Mouse (Mus musculus) kidney, embryonic 16.5 days (tissue): ENCODE results near the gene 2010111I01Rik. TPM values are rescaled to one million over a fixed set of nuclear protein-coding genes. Genes with fewer than 3 reads are reported as not detected.

Experiments
- ATAC-seq: fragments of 200-750 bp; cut with Nextera tagmentation; 2 replicates; pipeline ENCODE4 v1.8.0; 2017; ENCODE audit warnings: moderate TSS enrichment; ENCODE audit not compliant: low FRiP score, low TSS enrichment
- H3K27ac ChIP-seq: fragments of 300-500 bp; sonication (generic); 2 replicates; pipeline ENCODE4 v1.5.1; 2014; ENCODE audit warnings: low read length
- H3K27me3 ChIP-seq: fragments of 300-500 bp; sonication (generic); 2 replicates; pipeline ENCODE4 v1.6.1; 2014; ENCODE audit warnings: low read length, control low read depth, mixed read lengths; ENCODE audit not compliant: insufficient read depth
- H3K36me3 ChIP-seq: fragments of 300-500 bp; sonication (generic); 2 replicates; pipeline ENCODE4 v1.6.1; 2014; ENCODE audit warnings: low read length, control low read depth, mixed read lengths; ENCODE audit not compliant: insufficient read depth
- H3K4me1 ChIP-seq: fragments of 300-500 bp; sonication (generic); 2 replicates; pipeline ENCODE4 v1.6.1; 2014; ENCODE audit warnings: low read length, control low read depth, mixed read lengths; ENCODE audit not compliant: insufficient read depth
- H3K4me2 ChIP-seq: fragments of 300-500 bp; sonication (generic); replicated peaks from 2 replicates; pipeline ENCODE4 v1.6.1; 2014; ENCODE audit warnings: low read depth, low read length
- H3K4me3 ChIP-seq: fragments of 300-500 bp; sonication (generic); 2 replicates; pipeline ENCODE4 v1.5.1; 2014; ENCODE audit warnings: mild to moderate bottlenecking, low read length
- H3K9ac ChIP-seq: fragments of 300-500 bp; sonication (generic); replicated peaks from 2 replicates; pipeline ENCODE4 v1.6.1; 2014; ENCODE audit warnings: low read length
- H3K9me3 ChIP-seq: fragments of 300-500 bp; sonication (generic); 2 replicates; pipeline ENCODE4 v1.6.1; 2016; ENCODE audit warnings: low read length, control low read depth
- WGBS: fragments of 180-500 bp; shearing (Covaris S2); extraction: QIAGEN DNeasy Blood & Tissue Kit; methylation state at CpG from one replicate; pipeline ENCODE4 v1.1.7; 2014; 5-methylcytosine and 5-hydroxymethylcytosine counted together
- polyA plus RNA-seq: library from polyadenylated mRNA; unstranded; fragments of >200 nt; fragmentation: Nextera tagmentation; extraction: Ambion mirVana; gene quantifications from 2 replicates; pipeline ENCODE4 v1.2.1, GENCODE M21; 2015

2010111I01Rik gene
- polyA plus RNA-seq, 1 experiment from 2014 or later, result 146 TPM

DNA sequence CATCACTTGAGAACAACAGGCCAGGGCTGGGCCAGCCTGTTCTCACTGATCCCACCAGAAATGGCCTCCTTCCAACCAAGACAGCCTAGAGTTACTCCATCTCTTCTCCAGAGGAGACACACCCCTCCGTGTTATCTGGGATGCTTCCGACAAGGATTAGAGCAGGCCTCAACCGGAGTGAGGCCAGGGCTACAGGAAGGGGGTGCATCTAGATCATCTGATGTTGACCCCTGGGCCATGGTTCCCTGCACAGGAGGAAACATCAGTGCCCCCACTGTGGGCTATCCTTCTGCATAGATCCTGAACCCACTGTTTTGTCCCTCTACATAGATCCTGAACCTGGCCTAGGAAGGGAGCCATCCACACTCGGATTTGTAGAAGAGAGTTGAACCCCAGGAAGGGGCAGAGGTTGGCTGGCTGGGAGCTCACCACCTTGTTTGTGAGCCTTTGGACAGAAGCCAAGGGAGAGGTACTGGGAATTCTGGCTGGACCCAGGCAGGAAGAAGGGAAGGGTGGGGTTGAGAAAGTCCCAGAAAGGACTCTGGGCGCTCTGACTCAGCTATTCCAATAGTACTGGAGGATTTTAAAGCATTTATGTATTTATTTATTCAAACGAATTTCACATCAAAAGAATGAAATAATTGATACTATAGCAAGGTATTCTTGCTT is 339.6 kb downstream of the 2010111I01Rik start:
- H3K9me3 ChIP-seq, result no peaks in the 10 kb centered on the region
- no peak overlapping the region for H3K4me3 ChIP-seq
- H3K27me3 ChIP-seq, result no peaks in the 10 kb centered on the region
- H3K4me2 ChIP-seq, result no peak overlapping the region
- WGBS, result 62% methylated on average over 6 of the region's 6 CpGs
- H3K36me3 ChIP-seq, result peaks cover 48% of the 10 kb centered on the region
- ATAC-seq, result no peak
- peaks cover 41% of the 10 kb centered on the region for H3K4me1 ChIP-seq
- H3K9ac ChIP-seq, result no peak overlapping the region
- H3K27ac ChIP-seq, result peak overlapping the region; percentile 74; the same call in 1 of the 2 replicates

DNA sequence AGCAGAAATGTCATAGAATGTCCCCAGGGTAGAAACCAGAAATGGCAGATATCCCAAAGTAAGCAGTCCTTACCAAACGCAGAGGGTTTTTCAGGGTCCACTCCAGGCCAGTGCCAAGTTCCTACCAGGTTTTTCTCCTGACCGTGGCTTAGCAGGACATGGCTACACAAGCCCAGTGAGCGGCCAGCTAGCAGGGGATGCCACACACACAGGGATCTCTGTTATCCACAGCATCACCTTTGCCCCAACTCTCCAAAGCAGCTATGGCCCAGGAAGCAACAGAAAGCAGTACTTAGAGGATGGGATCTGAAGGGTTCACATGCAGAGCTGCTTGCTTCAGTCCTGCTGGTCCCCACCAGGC is 340.1 kb downstream of the 2010111I01Rik start:
- peak overlapping the region; percentile 74 for H3K27ac ChIP-seq
- no peak overlapping the region for H3K4me3 ChIP-seq
- peaks cover 41% of the 10 kb centered on the region for H3K4me1 ChIP-seq
- H3K27me3 ChIP-seq, result no peaks in the 10 kb centered on the region
- no peak; the same call in 1 of the 2 replicates for ATAC-seq
- peaks cover 44% of the 10 kb centered on the region for H3K36me3 ChIP-seq
- H3K9me3 ChIP-seq, result no peaks in the 10 kb centered on the region
- no peak overlapping the region for H3K4me2 ChIP-seq
- H3K9ac ChIP-seq, result peak overlapping the region; percentile 13; the same call in 1 of the 2 replicates
- WGBS, result 32% methylated on average over 3 of the region's 3 CpGs

DNA sequence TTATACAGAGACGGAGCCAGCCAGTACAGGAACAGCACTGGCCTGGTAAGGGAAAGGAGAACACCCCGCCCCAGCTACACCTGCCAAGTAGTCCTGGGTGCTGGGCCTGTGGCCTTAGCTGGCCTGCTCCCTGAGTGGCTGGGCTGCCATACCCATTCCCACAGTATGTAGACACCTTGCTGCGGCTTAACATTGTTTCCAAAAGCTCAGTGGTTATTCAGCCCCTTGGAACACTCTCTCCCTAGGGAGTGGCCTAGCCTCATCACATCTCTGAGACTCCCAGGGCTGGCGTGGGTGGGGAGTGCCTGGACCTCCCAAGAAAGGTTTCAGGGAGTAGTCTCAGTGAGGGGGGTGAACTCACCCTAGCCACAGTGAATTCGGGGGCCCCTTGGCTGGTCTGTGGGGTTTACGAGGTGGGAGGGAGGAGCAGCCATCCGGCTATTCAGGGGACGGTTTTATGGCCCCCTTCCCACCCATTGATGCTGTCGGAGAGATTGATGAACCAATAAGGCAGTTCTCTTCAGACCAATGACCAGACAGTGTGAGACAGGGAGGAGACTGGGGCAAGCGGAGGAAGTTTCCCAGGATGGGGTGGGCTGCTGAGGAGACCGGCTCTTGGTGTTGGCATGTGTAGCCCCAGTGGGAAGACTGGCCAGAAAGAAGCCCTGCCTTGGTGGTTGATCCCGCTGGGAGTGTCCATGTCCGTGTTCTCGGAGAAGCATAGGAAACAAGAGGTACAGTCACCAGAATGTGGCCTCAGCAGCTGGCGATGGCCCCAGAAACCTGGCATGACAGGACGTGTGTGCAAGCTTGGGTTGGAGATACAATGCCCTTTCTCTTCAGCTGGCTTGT is 340.7 kb downstream of the 2010111I01Rik start:
- Histone ChIP-seq H3K4me3 (no peak overlapping the region), H3K4me2 (no peak overlapping the region), H3K9ac (peak overlapping the region; percentile 13; the same call in 1 of the 2 replicates), H3K27me3 (no peaks in the 10 kb centered on the region), H3K4me1 (peaks cover 38% of the 10 kb centered on the region), H3K9me3 (no peaks in the 10 kb centered on the region), H3K36me3 (peaks cover 39% of the 10 kb centered on the region), H3K27ac (peak overlapping the region; percentile 74)
- 20% methylated on average over 16 of the region's 16 CpGs for WGBS
- ATAC-seq, result peak; percentile 81

DNA sequence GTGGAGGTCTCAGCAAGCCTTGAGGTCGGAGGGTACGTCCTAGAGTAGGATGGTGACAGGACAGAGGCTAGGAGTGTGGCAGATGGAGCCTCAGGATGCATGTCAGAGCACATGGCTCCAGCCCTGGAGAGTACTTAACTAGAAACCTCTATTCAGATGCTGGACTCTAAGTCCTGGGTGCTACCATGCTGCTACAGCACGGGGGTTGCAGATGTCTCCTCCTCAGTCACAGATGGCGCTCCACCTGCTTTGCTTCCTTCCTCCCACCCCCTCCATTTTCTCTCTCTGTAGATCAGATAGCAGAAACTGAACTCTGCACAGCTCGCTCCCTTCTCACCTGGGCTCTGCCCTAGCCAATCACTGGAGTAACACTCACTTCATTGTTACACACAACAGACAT is 342.1 kb downstream of the 2010111I01Rik start:
- Histone ChIP-seq H3K27ac (no peak overlapping the region), H3K9ac (no peak overlapping the region), H3K9me3 (no peaks in the 10 kb centered on the region), H3K4me3 (no peak overlapping the region), H3K4me1 (peaks cover 25% of the 10 kb centered on the region), H3K4me2 (no peak overlapping the region), H3K27me3 (no peaks in the 10 kb centered on the region), H3K36me3 (peaks cover 25% of the 10 kb centered on the region)
- no peak for ATAC-seq
- WGBS, result 73% methylated on average over 5 of the region's 5 CpGs

DNA sequence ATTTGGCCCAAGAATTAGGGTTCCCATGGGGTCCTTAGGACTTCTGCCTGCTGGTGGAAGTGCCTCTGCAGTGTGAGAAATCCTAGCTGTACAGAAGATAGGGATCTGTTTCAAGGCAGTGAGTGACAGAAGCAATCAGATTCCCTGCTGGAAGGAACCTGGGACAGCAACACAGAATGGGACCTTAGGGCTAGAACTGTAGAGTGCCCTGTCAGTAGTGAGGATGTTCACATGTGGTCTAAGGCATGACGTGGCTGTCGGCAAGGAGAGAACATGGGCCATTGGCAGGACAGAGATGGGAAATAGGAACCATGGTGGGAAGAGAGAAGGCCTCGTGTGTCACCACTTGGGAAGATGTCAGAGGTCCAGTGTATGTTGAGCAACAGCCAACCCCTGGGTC is 344.9 kb downstream of the 2010111I01Rik start:
- Histone ChIP-seq H3K4me1 (peaks cover 36% of the 10 kb centered on the region), H3K9ac (no peak overlapping the region), H3K27ac (no peak overlapping the region), H3K36me3 (no peaks in the 10 kb centered on the region), H3K4me3 (no peak overlapping the region), H3K9me3 (no peaks in the 10 kb centered on the region), H3K4me2 (no peak overlapping the region), H3K27me3 (no peaks in the 10 kb centered on the region)
- no peak for ATAC-seq
- WGBS, result 64% methylated on average over 3 of the region's 3 CpGs

DNA sequence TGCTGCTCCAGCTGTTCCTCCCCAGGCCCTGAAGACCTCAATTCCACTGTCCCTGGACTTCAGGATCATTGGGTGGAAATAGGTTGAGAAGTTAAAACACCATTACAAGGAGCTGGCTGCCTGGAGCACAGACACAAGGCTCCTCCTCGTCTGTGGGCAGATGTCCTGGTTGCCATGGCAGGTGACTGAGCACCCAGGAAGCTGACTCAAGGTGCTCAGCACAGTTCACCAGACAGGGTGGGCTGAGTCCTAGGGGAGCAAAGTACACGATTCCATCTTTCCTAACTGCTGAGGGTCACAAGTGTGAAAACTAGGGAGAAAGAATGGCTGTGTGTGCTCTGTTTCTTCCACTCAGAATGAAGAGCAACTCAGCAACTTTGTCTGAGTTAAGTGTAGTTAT is 346.5 kb downstream of the 2010111I01Rik start:
- WGBS, result 62% methylated on average over 2 of the region's 2 CpGs
- no peak for ATAC-seq
- peaks cover 30% of the 10 kb centered on the region for H3K4me1 ChIP-seq
- H3K36me3 ChIP-seq, result no peaks in the 10 kb centered on the region
- 0 out of 2 replicates have a peak overlapping the region, but pooled peaks have one; percentile 21 for H3K27ac ChIP-seq
- no peak overlapping the region for H3K4me2 ChIP-seq
- H3K9ac ChIP-seq, result no peak overlapping the region
- no peaks in the 10 kb centered on the region for H3K27me3 ChIP-seq
- H3K9me3 ChIP-seq, result no peaks in the 10 kb centered on the region
- no peak overlapping the region for H3K4me3 ChIP-seq

DNA sequence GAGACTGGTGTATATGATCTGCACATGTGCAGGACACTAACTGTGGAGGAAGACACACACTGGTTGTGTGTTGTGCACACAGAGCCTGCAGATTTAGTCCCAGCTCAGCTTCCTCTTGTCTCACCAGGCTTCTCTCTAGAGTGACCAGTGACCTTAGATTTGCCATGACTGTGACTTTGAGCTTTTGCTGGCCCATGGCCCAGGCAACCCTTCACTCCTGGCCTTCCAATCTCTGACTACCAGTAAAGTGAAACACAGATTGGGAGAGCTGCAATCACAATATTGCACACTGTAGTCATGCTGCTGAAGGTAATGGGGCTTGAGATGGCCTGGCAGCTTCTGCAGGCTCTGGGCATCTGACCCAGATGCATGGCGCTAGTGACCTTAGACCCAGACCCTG is 348.6 kb downstream of the 2010111I01Rik start:
- H3K4me3 ChIP-seq, result no peak overlapping the region
- WGBS, result 91% methylated on average over 1 of the region's 1 CpGs
- H3K4me1 ChIP-seq, result peaks cover 38% of the 10 kb centered on the region
- H3K4me2 ChIP-seq, result no peak overlapping the region
- no peaks in the 10 kb centered on the region for H3K36me3 ChIP-seq
- H3K9me3 ChIP-seq, result no peaks in the 10 kb centered on the region
- H3K27me3 ChIP-seq, result no peaks in the 10 kb centered on the region
- no peak for ATAC-seq
- H3K9ac ChIP-seq, result no peak overlapping the region
- peak overlapping the region; percentile 76 for H3K27ac ChIP-seq

DNA sequence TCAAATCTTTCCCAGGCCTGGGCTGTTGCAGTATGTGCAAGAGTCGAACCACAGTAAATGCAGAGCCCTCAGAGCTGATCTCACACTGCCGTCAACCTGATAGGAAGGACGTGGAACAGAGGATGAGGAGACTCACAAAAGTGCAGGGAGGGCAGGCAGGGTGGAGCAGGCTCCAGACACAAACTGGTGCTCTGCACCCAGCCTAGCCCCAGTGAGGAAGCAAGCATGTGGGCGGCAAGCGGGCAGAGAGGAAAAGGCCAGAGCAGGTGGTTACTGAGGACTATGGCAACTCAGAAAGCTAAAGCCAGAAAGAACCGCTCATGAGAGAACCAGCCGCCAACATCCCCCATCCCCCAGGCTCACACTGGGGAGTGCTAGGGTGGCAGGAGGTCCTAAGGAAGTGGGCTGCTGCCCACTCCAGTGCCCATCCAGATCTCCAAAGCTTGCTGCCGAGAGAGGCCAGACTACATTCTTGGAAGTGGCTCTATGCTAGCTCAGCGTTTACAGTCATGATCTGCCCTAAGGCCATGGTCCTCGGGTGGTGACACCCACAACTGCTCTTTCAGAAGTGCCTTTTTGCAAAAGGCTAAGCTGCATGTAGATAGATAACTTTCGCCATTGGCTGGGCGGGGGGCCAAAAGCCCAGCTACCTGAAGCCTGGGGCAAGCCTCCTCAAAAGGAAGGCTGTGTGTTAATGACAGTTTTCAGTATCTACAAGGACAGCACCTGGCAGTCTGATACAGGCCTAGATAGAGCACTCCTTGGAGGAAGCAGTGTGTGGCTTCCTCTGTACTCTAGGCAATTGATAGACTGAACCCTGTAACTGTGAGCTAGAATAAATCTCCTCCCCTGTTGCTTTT is 349.3 kb downstream of the 2010111I01Rik start:
- WGBS, result 58% methylated on average over 12 of the region's 12 CpGs
- Histone ChIP-seq H3K9ac (no peak overlapping the region), H3K4me3 (no peak overlapping the region), H3K36me3 (no peaks in the 10 kb centered on the region), H3K9me3 (no peaks in the 10 kb centered on the region), H3K4me1 (peaks cover 38% of the 10 kb centered on the region), H3K27ac (peak overlapping the region; percentile 76), H3K4me2 (no peak overlapping the region), H3K27me3 (no peaks in the 10 kb centered on the region)
- ATAC-seq, result peak; percentile 60

DNA sequence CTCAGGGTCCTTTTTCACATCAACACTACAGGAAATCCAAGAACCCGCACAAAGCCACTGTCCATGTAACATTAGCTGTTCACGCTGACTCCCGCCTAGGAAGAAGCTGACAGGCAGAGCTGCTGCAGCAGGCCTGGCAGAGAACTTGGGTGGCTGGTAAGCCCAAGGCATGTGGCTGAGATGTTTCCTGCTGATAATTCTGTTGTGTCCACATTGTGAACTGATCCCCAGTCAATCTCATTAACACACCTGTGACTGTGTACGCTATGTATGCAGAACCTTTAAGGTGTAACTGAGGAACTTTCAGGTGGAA is 349.9 kb downstream of the 2010111I01Rik start:
- H3K9ac ChIP-seq, result no peak overlapping the region
- peaks cover 38% of the 10 kb centered on the region for H3K4me1 ChIP-seq
- no peaks in the 10 kb centered on the region for H3K27me3 ChIP-seq
- no peak overlapping the region for H3K4me2 ChIP-seq
- WGBS, result 48% methylated on average over 4 of the region's 4 CpGs
- peak overlapping the region; percentile 76; the same call in 1 of the 2 replicates for H3K27ac ChIP-seq
- no peaks in the 10 kb centered on the region for H3K36me3 ChIP-seq
- H3K4me3 ChIP-seq, result no peak overlapping the region
- 0 out of 2 replicates have a peak, but pooled peaks have one; percentile 1 for ATAC-seq
- H3K9me3 ChIP-seq, result no peaks in the 10 kb centered on the region
